Mouse (Mus musculus) layer of hippocampus, adult 2 months (tissue): ENCODE measurements at regions not wholly inside any gene's neighbourhood (a gene's known extent, or its start where the extent isn't known, plus 50 kb on each side); places are given as distances from the start of the nearest gene placed in this dataset.
"Not testable (repeated sequence)": the region's sequence is repeated elsewhere in the genome, so short reads cannot be mapped to it uniquely, and the experiment has no call there.

Experiments
- DNase-seq, 2 experiments: peaks; one replicate each; pipeline ENCODE4 v3.0.0; 2022; ENCODE audit warnings: low spot score in 2 of 2
- H3K27ac ChIP-seq: fragments of 200-600 bp; 2 replicates; pipeline ENCODE4 v1.8.1; 2022
- H3K4me3 ChIP-seq: fragments of 200-600 bp; 2 replicates; pipeline ENCODE4 v1.8.1; 2022; ENCODE audit warnings: mild to moderate bottlenecking
- CTCF ChIP-seq: fragments of 200-600 bp; conservative IDR thresholded peaks from 2 replicates; pipeline ENCODE4 v1.8.1; 2022; ENCODE audit warnings: antibody characterized with exemption, mild to moderate bottlenecking, moderate library complexity

GRCm38 (mm10) chr4:131178642-131179041 is 234.5 kb downstream of the Matn1 start:
- H3K27ac ChIP-seq, H3K4me3 ChIP-seq, DNase-seq: not testable (repeated sequence)
- peak; percentile 67 for TF ChIP-seq CTCF

GRCm38 (mm10) chr4:131188066-131188465 is 243.9 kb downstream of the Matn1 start:
- Histone ChIP-seq H3K4me3 (no peak overlapping the region), H3K27ac (no peak overlapping the region)
- no peak for DNase-seq
- no peak for TF ChIP-seq CTCF

- Histone ChIP-seq H3K4me3 (no peak overlapping the region), H3K27ac (no peak overlapping the region)
- TF ChIP-seq CTCF = no peak
- DNase-seq = peak; percentile 39 to 64
These were observed 247.1 kb downstream of the Matn1 start for GRCm38 (mm10) chr4:131191106-131191880.

- no peak for DNase-seq
- no peak overlapping the region for H3K27ac ChIP-seq
- no peak for TF ChIP-seq CTCF
- H3K4me3 ChIP-seq = no peak overlapping the region
These were observed 249.8 kb downstream of the Matn1 start for GRCm38 (mm10) chr4:131193900-131194419.

- no peak for TF ChIP-seq CTCF
- no peak for DNase-seq
These were observed 252.0 kb downstream of the Matn1 start for GRCm38 (mm10) chr4:131196147-131196546.

GRCm38 (mm10) chr4:131203721-131204120 is 259.5 kb downstream of the Matn1 start:
- no peak for DNase-seq
- no peak for TF ChIP-seq CTCF
- Histone ChIP-seq H3K4me3 (no peak overlapping the region), H3K27ac (no peak overlapping the region)

More at GRCm38 (mm10) chr4:131196147-131196546, 252.0 kb downstream of the Matn1 start:
- Histone ChIP-seq H3K4me3 (no peak overlapping the region), H3K27ac (no peak overlapping the region)

- TF ChIP-seq CTCF = no peak
- Histone ChIP-seq H3K4me3 (no peak overlapping the region), H3K27ac (no peak overlapping the region)
- no peak for DNase-seq
These were observed 260.5 kb downstream of the Matn1 start for GRCm38 (mm10) chr4:131204722-131205121.

- Histone ChIP-seq H3K4me3 (no peak overlapping the region), H3K27ac (no peak overlapping the region)
- DNase-seq = no peak
- TF ChIP-seq CTCF = no peak
These were observed 260.9 kb downstream of the Matn1 start for GRCm38 (mm10) chr4:131205127-131205526.

GRCm38 (mm10) chr4:131205685-131206084 is 261.5 kb downstream of the Matn1 start:
- no peak for TF ChIP-seq CTCF
- no peak for DNase-seq
- no peak overlapping the region for H3K4me3 ChIP-seq
- H3K27ac ChIP-seq = no peak overlapping the region; the same call in 1 of the 2 replicates

GRCm38 (mm10) chr4:131206181-131206885 is 262.1 kb downstream of the Matn1 start:
- no peak overlapping the region for H3K4me3 ChIP-seq
- TF ChIP-seq CTCF = no peak
- no peak overlapping the region for H3K27ac ChIP-seq
- no peak for DNase-seq

- no peak overlapping the region for H3K27ac ChIP-seq
- no peak overlapping the region for H3K4me3 ChIP-seq
- peak in 1 of 2 experiments; percentile 26 for DNase-seq
- no peak for TF ChIP-seq CTCF
These were observed 262.7 kb downstream of the Matn1 start for GRCm38 (mm10) chr4:131206886-131207200.

GRCm38 (mm10) chr4:131207249-131207648 is 263.1 kb downstream of the Matn1 start:
- no peak for TF ChIP-seq CTCF
- no peak for DNase-seq
- Histone ChIP-seq H3K4me3 (no peak overlapping the region), H3K27ac (no peak overlapping the region)

GRCm38 (mm10) chr4:131208166-131208565 is 264.0 kb downstream of the Matn1 start:
- Histone ChIP-seq H3K27ac (no peak overlapping the region), H3K4me3 (no peak overlapping the region)
- DNase-seq = peak; percentile 24 to 56
- no peak for TF ChIP-seq CTCF
